16 mouse cellular contexts compared by ENCODE assay signal in the genomic region with DNA sequence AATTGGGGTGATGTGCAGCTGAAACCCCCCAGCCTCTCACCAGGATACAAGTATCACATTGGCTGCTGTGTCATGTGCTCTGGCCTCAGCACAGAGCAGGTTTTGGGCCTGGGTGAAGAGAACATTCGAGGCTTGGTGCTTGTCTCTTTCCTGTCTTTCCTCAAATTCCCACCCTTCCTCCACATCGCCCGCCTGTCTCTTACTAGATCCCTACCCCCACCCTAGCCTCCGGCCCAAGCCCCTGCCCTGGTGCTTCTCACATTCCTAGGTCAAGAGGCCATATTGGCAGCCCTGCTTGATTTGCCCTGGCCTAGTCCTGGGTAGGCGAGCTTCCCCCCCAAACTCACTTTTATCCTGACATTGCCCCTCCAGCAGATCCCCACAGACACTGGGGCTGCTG. TPM values are rescaled to one million over a fixed set of nuclear protein-coding genes. Genes with fewer than 3 reads are reported as not detected.
DNase-seq lines count a peak whose midpoint lies in the region; ATAC-seq and TF ChIP-seq lines count a peak whose summit lies in the region.
"Had no signal": no experiment of that assay in that cellular context is flagged by ENCODE, and none has a peak within 500 bp of the region (broad histone marks: within the 10 kb centered on the region; RNA-seq: fewer than 3 reads in every experiment).

No protein-coding gene starts in this region.

- intact Hi-C loops in left cerebral cortex, adult 2 months (cut with DNase I) = no loop called here

- no peak overlapping the region for H3K4me3 ChIP-seq in liver, embryonic 12.5 days
- H3K4me3 ChIP-seq in liver, embryonic 11.5 days (ENCODE audit: low read depth, low read length) = no peak overlapping the region
- H3K4me3 ChIP-seq in E14TG2a.4 (replicated peaks; ENCODE audit: low read length) = peak overlapping the region; percentile 81
- H3K4me3 ChIP-seq in small intestine, adult 2 months (ENCODE audit: low read depth, low read length) = no peak overlapping the region
- H3K4me3 ChIP-seq in left cerebral cortex, adult 2 months = no peak overlapping the region
- H3K4me3 ChIP-seq: heart, embryonic 10.5 days; layer of hippocampus, adult 2 months; neural tube, embryonic 12.5 days had no signal

- no peak; the same call in 1 of the 2 replicates for TF ChIP-seq POLR2A in small intestine, adult 2 months (IDR thresholded peaks at IDR 0.05; ENCODE audit: low read depth, low read length)

- H3K27me3 ChIP-seq in liver, embryonic 12.5 days (replicated peaks) = no peaks in the 10 kb centered on the region
- no peaks in the 10 kb centered on the region for H3K27me3 ChIP-seq in liver, embryonic 11.5 days (replicated peaks; ENCODE audit: control insufficient read depth, insufficient read depth, low read length)
- H3K27me3 ChIP-seq in E14TG2a.4 (ENCODE audit: insufficient read depth, low read length) = no peaks in the 10 kb centered on the region
- H3K27me3 ChIP-seq in small intestine, adult 2 months (ENCODE audit: control insufficient read depth, insufficient read depth, low read length) = no peaks in the 10 kb centered on the region; the same call in 1 of the 2 replicates
- H3K27me3 ChIP-seq: neural tube, embryonic 12.5 days had no signal

- WGBS in liver, embryonic 12.5 days (ENCODE audit: insufficient replicate concordance) = 60% methylated on average over 5 of the region's 5 CpGs
- 60% methylated on average over 5 of the region's 5 CpGs for WGBS in liver, embryonic 11.5 days
- WGBS in small intestine, adult 2 months = 85% methylated on average over 5 of the region's 5 CpGs

- no peak overlapping the region for H3K9ac ChIP-seq in liver, embryonic 12.5 days
- H3K9ac ChIP-seq in liver, embryonic 11.5 days (ENCODE audit: low read depth, low read length) = no peak overlapping the region
- H3K9ac ChIP-seq: liver, embryonic 14.5 days; neural tube, embryonic 12.5 days had no signal

- no peaks in the 10 kb centered on the region for H3K36me3 ChIP-seq in liver, embryonic 12.5 days
- no peaks in the 10 kb centered on the region for H3K36me3 ChIP-seq in liver, embryonic 11.5 days (ENCODE audit: control insufficient read depth, insufficient read depth, low read length)
- 0 out of 2 replicates have a peak, but pooled peaks cover 3% of the 10 kb centered on the region for H3K36me3 ChIP-seq in E14TG2a.4 (ENCODE audit: insufficient read depth, low read length)
- no peaks in the 10 kb centered on the region for H3K36me3 ChIP-seq in small intestine, adult 2 months (ENCODE audit: control insufficient read depth, insufficient read depth, low read length)
- H3K36me3 ChIP-seq: heart, embryonic 10.5 days; neural tube, embryonic 12.5 days had no signal

- H3K4me1 ChIP-seq in liver, embryonic 12.5 days = peaks cover 61% of the 10 kb centered on the region
- peaks cover 24% of the 10 kb centered on the region for H3K4me1 ChIP-seq in liver, embryonic 11.5 days (replicated peaks; ENCODE audit: control insufficient read depth, insufficient read depth, low read length)
- H3K4me1 ChIP-seq in E14TG2a.4 (replicated peaks; ENCODE audit: low read depth, low read length) = peaks cover 98% of the 10 kb centered on the region
- H3K4me1 ChIP-seq in small intestine, adult 2 months (ENCODE audit: control insufficient read depth, insufficient read depth, insufficient read length, low read length) = peaks cover 47% of the 10 kb centered on the region

- no peak for ATAC-seq in liver, embryonic 12.5 days
- ATAC-seq in liver, embryonic 11.5 days (replicated peaks; ENCODE audit: low FRiP score) = no peak
- ATAC-seq: forebrain, embryonic 16.5 days; intestine, embryonic 16.5 days; midbrain, embryonic 16.5 days had no signal

- no peak overlapping the region for H3K4me2 ChIP-seq in liver, embryonic 12.5 days
- H3K4me2 ChIP-seq in liver, embryonic 11.5 days = no peak overlapping the region
- H3K4me2 ChIP-seq: neural tube, embryonic 12.5 days had no signal

- no peak for DNase-seq in liver, embryonic 11.5 days (ENCODE audit: low spot score)
- DNase-seq in R1 (ENCODE audit: low read depth, low spot score) = peak; percentile 71
- no peak for DNase-seq in gastrocnemius, postnatal 4 days (ENCODE audit: low spot score in 2 of 2)
- no peak for DNase-seq in left cerebral cortex, adult 2 months (ENCODE audit: extremely low spot score in 1 of 2, low spot score in 2 of 2)

- no peak for TF ChIP-seq CTCF in E14TG2a.4 (conservative IDR thresholded peaks at IDR 0.05; ENCODE audit: low read length)
- no peak for TF ChIP-seq CTCF in small intestine, adult 2 months (IDR thresholded peaks at IDR 0.05; ENCODE audit: extremely low read depth, insufficient read length, insufficient replicate concordance, low read depth, low read length)
- TF ChIP-seq CTCF in left cerebral cortex, adult 2 months (IDR thresholded peaks at IDR 0.05) = no peak

- H3K27ac ChIP-seq in liver, embryonic 12.5 days = peak overlapping the region; percentile 39; the same call in 1 of the 2 replicates
- H3K27ac ChIP-seq in liver, embryonic 11.5 days (ENCODE audit: low read depth, low read length) = no peak overlapping the region
- peak overlapping the region; percentile 58; the same call in 1 of the 2 replicates for H3K27ac ChIP-seq in small intestine, adult 2 months (ENCODE audit: insufficient read depth, low read depth, low read length)
- no peak overlapping the region for H3K27ac ChIP-seq in left cerebral cortex, adult 2 months
- H3K27ac ChIP-seq: layer of hippocampus, adult 2 months; liver, embryonic 14.5 days; neural tube, embryonic 12.5 days had no signal

- no peaks in the 10 kb centered on the region for H3K9me3 ChIP-seq in liver, embryonic 12.5 days (replicated peaks)
- no peaks in the 10 kb centered on the region for H3K9me3 ChIP-seq in liver, embryonic 11.5 days (ENCODE audit: control insufficient read depth, low read length)
- H3K9me3 ChIP-seq in E14TG2a.4 (ENCODE audit: low read length) = no peaks in the 10 kb centered on the region
- H3K9me3 ChIP-seq: heart, embryonic 10.5 days; neural tube, embryonic 12.5 days had no signal

RNA-seq across cellular contexts. Expression of gene Sh3bgrl3, which starts 9.5 kb away (rescaled TPM):
- polyA plus RNA-seq in liver, embryonic 12.5 days (2016; fragmentation: Nextera tagmentation; extraction: Ambion mirVana) = 187 and 205 TPM in 2 replicates
- 257 and 281 TPM in 2 replicates for polyA plus RNA-seq in liver, embryonic 11.5 days (2014; fragmentation: Nextera tagmentation; extraction: Ambion mirVana)
- polyA plus RNA-seq in small intestine, adult 2 months (2012; rRNA removed) = 453 and 911 TPM in 2 replicates
- total RNA-seq in gastrocnemius, postnatal 4 days (2021) = 10 to 100 TPM; 72.4 to 83.6 TPM
- total RNA-seq in left cerebral cortex, adult 2 months (2021) = 100 to 1,000 TPM; 185 to 191 TPM

RNA-seq across cellular contexts. Expression of gene Ubxn11, which starts 16.7 kb away (rescaled TPM):
- 3.4 and 3.7 TPM in 2 replicates for polyA plus RNA-seq in liver, embryonic 12.5 days (2016; fragmentation: Nextera tagmentation; extraction: Ambion mirVana)
- polyA plus RNA-seq in liver, embryonic 11.5 days (2014; fragmentation: Nextera tagmentation; extraction: Ambion mirVana) = 5.6 and 7.0 TPM in 2 replicates
- polyA plus RNA-seq in small intestine, adult 2 months (2012; rRNA removed) = 2.8 and 4.5 TPM in 2 replicates
- 1 to 10 TPM; 3.2 to 3.7 TPM for total RNA-seq in gastrocnemius, postnatal 4 days (2021)
- 10 to 100 TPM; 39.7 to 47.1 TPM for total RNA-seq in left cerebral cortex, adult 2 months (2021)

RNA-seq across cellular contexts. Expression of gene Cd52, which starts 24.2 kb away (rescaled TPM):
- polyA plus RNA-seq in liver, embryonic 12.5 days (2016; fragmentation: Nextera tagmentation; extraction: Ambion mirVana) = 18.5 and 21.5 TPM in 2 replicates
- 16.4 TPM in 2 replicates for polyA plus RNA-seq in liver, embryonic 11.5 days (2014; fragmentation: Nextera tagmentation; extraction: Ambion mirVana)
- 21.7 and 35.1 TPM in 2 replicates for polyA plus RNA-seq in small intestine, adult 2 months (2012; rRNA removed)
- total RNA-seq in gastrocnemius, postnatal 4 days (2021) = 1 to 10 TPM; 2.4 to 2.7 TPM
- 1 to 10 TPM; 2.6 to 3.3 TPM for total RNA-seq in left cerebral cortex, adult 2 months (2021)
- polyA plus RNA-seq: C2C12 had no signal

RNA-seq across cellular contexts. Expression of gene Crybg2, which starts 58.4 kb away (rescaled TPM):
- polyA plus RNA-seq in liver, embryonic 12.5 days (2016; fragmentation: Nextera tagmentation; extraction: Ambion mirVana) = 0.71 and 0.82 TPM in 2 replicates
- polyA plus RNA-seq in liver, embryonic 11.5 days (2014; fragmentation: Nextera tagmentation; extraction: Ambion mirVana) = 1.2 and 1.7 TPM in 2 replicates
- polyA plus RNA-seq in small intestine, adult 2 months (2012; rRNA removed) = 57.7 and 92.5 TPM in 2 replicates
- total RNA-seq in gastrocnemius, postnatal 4 days (2021) = under 1 TPM in 1 of 2 experiments, not detected in 1; 0.54 TPM
- total RNA-seq in left cerebral cortex, adult 2 months (2021) = 1 to 10 TPM; 2.3 to 2.4 TPM
- total RNA-seq: gastrocnemius, adult 8-10 months had no signal
- polyA plus RNA-seq: C2C12 had no signal

Comparison
In these comparisons a context has a peak if more than half of its experiments do, and no peak if none do; other contexts are left out.
1. H3K27ac ChIP-seq: peak in liver, embryonic 12.5 days (single experiment) and small intestine, adult 2 months (single experiment); none in liver, embryonic 11.5 days (single experiment) and left cerebral cortex, adult 2 months (single experiment).